Mouse (Mus musculus): ENCODE results near the gene Jmjd8. TPM values are rescaled to one million over a fixed set of nuclear protein-coding genes. Genes with fewer than 3 reads are reported as not detected.

The Jmjd8 gene
- polyA plus RNA-seq, 1 experiment from 2014 or later, result 3.6 TPM

Other genes starting within 250 kb of the Jmjd8 start
- gene Lmf1, start 249.8 kb upstream of the Jmjd8 start, polyA plus RNA-seq (2014; fragmentation: Illumina TruSeq; extraction: RNeasy Lipid Tissue Mini Kit (QIAGEN cat#74804); ENCODE audit: low read depth, low replicate concordance), result 0.47 TPM
- gene Gng13, start 111.7 kb upstream of the Jmjd8 start, polyA plus RNA-seq (2014; fragmentation: Illumina TruSeq; extraction: RNeasy Lipid Tissue Mini Kit (QIAGEN cat#74804); ENCODE audit: low read depth, low replicate concordance), result not detected
- not detected for gene Chtf18, start 101.4 kb upstream of the Jmjd8 start, polyA plus RNA-seq (2014; fragmentation: Illumina TruSeq; extraction: RNeasy Lipid Tissue Mini Kit (QIAGEN cat#74804); ENCODE audit: low read depth, low replicate concordance)
- not detected for gene Rpusd1, start 101.2 kb upstream of the Jmjd8 start, polyA plus RNA-seq (2014; fragmentation: Illumina TruSeq; extraction: RNeasy Lipid Tissue Mini Kit (QIAGEN cat#74804); ENCODE audit: low read depth, low replicate concordance)
- gene Mslnl, start 92.8 kb upstream of the Jmjd8 start, polyA plus RNA-seq (2014; fragmentation: Illumina TruSeq; extraction: RNeasy Lipid Tissue Mini Kit (QIAGEN cat#74804); ENCODE audit: low read depth, low replicate concordance), result not detected
- not detected for gene Msln, start 74.5 kb upstream of the Jmjd8 start, polyA plus RNA-seq (2014; fragmentation: Illumina TruSeq; extraction: RNeasy Lipid Tissue Mini Kit (QIAGEN cat#74804); ENCODE audit: low read depth, low replicate concordance)
- gene Narfl, start 55.1 kb upstream of the Jmjd8 start, polyA plus RNA-seq (2014; fragmentation: Illumina TruSeq; extraction: RNeasy Lipid Tissue Mini Kit (QIAGEN cat#74804); ENCODE audit: low read depth, low replicate concordance), result 3.4 TPM
- 0.64 TPM for gene Haghl, start 43.2 kb upstream of the Jmjd8 start, polyA plus RNA-seq (2014; fragmentation: Illumina TruSeq; extraction: RNeasy Lipid Tissue Mini Kit (QIAGEN cat#74804); ENCODE audit: low read depth, low replicate concordance)
- gene Ccdc78, start 42.3 kb upstream of the Jmjd8 start, polyA plus RNA-seq (2014; fragmentation: Illumina TruSeq; extraction: RNeasy Lipid Tissue Mini Kit (QIAGEN cat#74804); ENCODE audit: low read depth, low replicate concordance), result not detected
- 0.52 TPM for gene Fam173a, start 36.0 kb upstream of the Jmjd8 start, polyA plus RNA-seq (2014; fragmentation: Illumina TruSeq; extraction: RNeasy Lipid Tissue Mini Kit (QIAGEN cat#74804); ENCODE audit: low read depth, low replicate concordance)
- gene AC134908.4, start 33.2 kb upstream of the Jmjd8 start, polyA plus RNA-seq (2014; fragmentation: Illumina TruSeq; extraction: RNeasy Lipid Tissue Mini Kit (QIAGEN cat#74804); ENCODE audit: low read depth, low replicate concordance), result 1.1 TPM
- 0.17 TPM for gene Metrn, start 31.7 kb upstream of the Jmjd8 start, polyA plus RNA-seq (2014; fragmentation: Illumina TruSeq; extraction: RNeasy Lipid Tissue Mini Kit (QIAGEN cat#74804); ENCODE audit: low read depth, low replicate concordance)
- 15.0 TPM for gene Fbxl16, start 19.8 kb upstream of the Jmjd8 start, polyA plus RNA-seq (2014; fragmentation: Illumina TruSeq; extraction: RNeasy Lipid Tissue Mini Kit (QIAGEN cat#74804); ENCODE audit: low read depth, low replicate concordance)
- 0.47 TPM for gene Wdr24, start 5.2 kb upstream of the Jmjd8 start, polyA plus RNA-seq (2014; fragmentation: Illumina TruSeq; extraction: RNeasy Lipid Tissue Mini Kit (QIAGEN cat#74804); ENCODE audit: low read depth, low replicate concordance)
- gene Stub1, start 4.5 kb downstream of the Jmjd8 start, polyA plus RNA-seq (2014; fragmentation: Illumina TruSeq; extraction: RNeasy Lipid Tissue Mini Kit (QIAGEN cat#74804); ENCODE audit: low read depth, low replicate concordance), result 8.2 TPM
- not detected for gene Rhbdl1, start 8.4 kb downstream of the Jmjd8 start, polyA plus RNA-seq (2014; fragmentation: Illumina TruSeq; extraction: RNeasy Lipid Tissue Mini Kit (QIAGEN cat#74804); ENCODE audit: low read depth, low replicate concordance)
- gene Gm20683, start 12.9 kb downstream of the Jmjd8 start, polyA plus RNA-seq (2014; fragmentation: Illumina TruSeq; extraction: RNeasy Lipid Tissue Mini Kit (QIAGEN cat#74804); ENCODE audit: low read depth, low replicate concordance), result not detected
- gene Rhot2, start 16.0 kb downstream of the Jmjd8 start, polyA plus RNA-seq (2014; fragmentation: Illumina TruSeq; extraction: RNeasy Lipid Tissue Mini Kit (QIAGEN cat#74804); ENCODE audit: low read depth, low replicate concordance), result 19.9 TPM
- gene Wdr90, start 32.6 kb downstream of the Jmjd8 start, polyA plus RNA-seq (2014; fragmentation: Illumina TruSeq; extraction: RNeasy Lipid Tissue Mini Kit (QIAGEN cat#74804); ENCODE audit: low read depth, low replicate concordance), result 2.5 TPM
- 5.5 TPM for gene Mcrip2, start 39.9 kb downstream of the Jmjd8 start, polyA plus RNA-seq (2014; fragmentation: Illumina TruSeq; extraction: RNeasy Lipid Tissue Mini Kit (QIAGEN cat#74804); ENCODE audit: low read depth, low replicate concordance)
- 24.4 TPM for gene Mettl26, start 46.2 kb downstream of the Jmjd8 start, polyA plus RNA-seq (2014; fragmentation: Illumina TruSeq; extraction: RNeasy Lipid Tissue Mini Kit (QIAGEN cat#74804); ENCODE audit: low read depth, low replicate concordance)
- not detected for gene Wfikkn1, start 52.0 kb downstream of the Jmjd8 start, polyA plus RNA-seq (2014; fragmentation: Illumina TruSeq; extraction: RNeasy Lipid Tissue Mini Kit (QIAGEN cat#74804); ENCODE audit: low read depth, low replicate concordance)
- gene Rab40c, start 90.9 kb downstream of the Jmjd8 start, polyA plus RNA-seq (2014; fragmentation: Illumina TruSeq; extraction: RNeasy Lipid Tissue Mini Kit (QIAGEN cat#74804); ENCODE audit: low read depth, low replicate concordance), result 2.7 TPM
- gene Pigq, start 116.1 kb downstream of the Jmjd8 start, polyA plus RNA-seq (2014; fragmentation: Illumina TruSeq; extraction: RNeasy Lipid Tissue Mini Kit (QIAGEN cat#74804); ENCODE audit: low read depth, low replicate concordance), result 41.2 TPM
- gene Nhlrc4, start 116.1 kb downstream of the Jmjd8 start, polyA plus RNA-seq (2014; fragmentation: Illumina TruSeq; extraction: RNeasy Lipid Tissue Mini Kit (QIAGEN cat#74804); ENCODE audit: low read depth, low replicate concordance), result not detected
- gene A930017K11Rik, start 123.7 kb downstream of the Jmjd8 start, polyA plus RNA-seq (2014; fragmentation: Illumina TruSeq; extraction: RNeasy Lipid Tissue Mini Kit (QIAGEN cat#74804); ENCODE audit: low read depth, low replicate concordance), result not detected
- 0.41 TPM for gene Capn15, start 156.9 kb downstream of the Jmjd8 start, polyA plus RNA-seq (2014; fragmentation: Illumina TruSeq; extraction: RNeasy Lipid Tissue Mini Kit (QIAGEN cat#74804); ENCODE audit: low read depth, low replicate concordance)
- 2.3 TPM for gene Rab11fip3, start 240.7 kb downstream of the Jmjd8 start, polyA plus RNA-seq (2014; fragmentation: Illumina TruSeq; extraction: RNeasy Lipid Tissue Mini Kit (QIAGEN cat#74804); ENCODE audit: low read depth, low replicate concordance)